Mouse (Mus musculus): ENCODE results near the gene Itprip. TPM values are rescaled to one million over a fixed set of nuclear protein-coding genes. Genes with fewer than 3 reads are reported as not detected.

Itprip gene
- polyA plus RNA-seq, 1 experiment from 2014 or later: 10.4 TPM

GRCm38 (mm10) chr19:47865353-47865947 lies 53.6 kb downstream of the Itprip start, which contains the start of gene Gsto2:
Gene Gsto2, plus strand, starts transcription at chr19:47865534.
- H3K9me3 ChIP-seq (replicated peaks; ENCODE audit: control insufficient read depth, low read length): no peaks in the 10 kb centered on the region
- no peaks in the 10 kb centered on the region for H3K4me1 ChIP-seq (ENCODE audit: control insufficient read depth, insufficient read depth, low read length)
- DNase-seq (ENCODE audit: low spot score) (peak; percentile 98), ATAC-seq (replicated peaks; ENCODE audit: insufficient number of reproducible peaks, low FRiP score, low TSS enrichment, low read depth) (peak; percentile 100)
- peak within 1 kb of the TSS; percentile 43; the same call in 1 of the 2 replicates for H3K27ac ChIP-seq (replicated peaks; ENCODE audit: low read depth, low read length)
- peak within 1 kb of the TSS; percentile 71 for H3K4me2 ChIP-seq (ENCODE audit: low read depth, low read length)
- H3K36me3 ChIP-seq (replicated peaks; ENCODE audit: control insufficient read depth, insufficient read depth, low read depth, low read length): no peaks in the 10 kb centered on the region
- H3K27me3 ChIP-seq (ENCODE audit: control insufficient read depth, insufficient read depth, low read length): no peaks in the 10 kb centered on the region
- under 1% methylated on average over 49 of the region's 49 CpGs for WGBS
- H3K4me3 ChIP-seq (ENCODE audit: low read depth, low read length): peak within 1 kb of the TSS; percentile 52
- peak within 1 kb of the TSS; percentile 85 for H3K9ac ChIP-seq (replicated peaks; ENCODE audit: low read length)

DNA sequence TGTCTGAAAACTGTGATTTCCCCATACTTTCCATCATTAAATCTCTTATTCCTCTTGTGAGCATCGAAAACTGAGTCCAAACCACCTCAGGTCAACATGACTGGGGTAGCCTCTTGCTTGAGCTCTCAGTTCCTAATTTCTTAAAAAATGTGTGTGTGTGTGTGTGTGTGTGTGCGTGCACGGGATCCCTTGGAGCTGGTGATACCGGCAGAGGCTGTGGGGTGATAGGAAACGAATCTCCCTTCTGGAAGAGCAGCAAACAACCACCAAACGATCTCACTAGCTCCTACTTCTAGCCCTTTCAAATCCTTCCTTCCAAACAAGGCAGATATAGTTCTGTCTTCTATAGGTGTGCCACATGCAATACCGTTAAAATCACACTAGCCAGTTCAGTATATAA lies 54.4 kb downstream of the Itprip start:
- WGBS: 85% methylated on average over 7 of the region's 7 CpGs
- peak overlapping the region; percentile 71 for H3K4me2 ChIP-seq (ENCODE audit: low read depth, low read length)
- H3K36me3 ChIP-seq (replicated peaks; ENCODE audit: control insufficient read depth, insufficient read depth, low read depth, low read length): no peaks in the 10 kb centered on the region
- H3K9me3 ChIP-seq (replicated peaks; ENCODE audit: control insufficient read depth, low read length): no peaks in the 10 kb centered on the region
- no peak overlapping the region for H3K27ac ChIP-seq (replicated peaks; ENCODE audit: low read depth, low read length)
- no peak for ATAC-seq (replicated peaks; ENCODE audit: insufficient number of reproducible peaks, low FRiP score, low TSS enrichment, low read depth)
- peak overlapping the region; percentile 52; the same call in 1 of the 2 replicates for H3K4me3 ChIP-seq (ENCODE audit: low read depth, low read length)
- DNase-seq (ENCODE audit: low spot score): no peak
- H3K4me1 ChIP-seq (ENCODE audit: control insufficient read depth, insufficient read depth, low read length): no peaks in the 10 kb centered on the region
- no peaks in the 10 kb centered on the region for H3K27me3 ChIP-seq (ENCODE audit: control insufficient read depth, insufficient read depth, low read length)
- H3K9ac ChIP-seq (replicated peaks; ENCODE audit: low read length): no peak overlapping the region

DNA sequence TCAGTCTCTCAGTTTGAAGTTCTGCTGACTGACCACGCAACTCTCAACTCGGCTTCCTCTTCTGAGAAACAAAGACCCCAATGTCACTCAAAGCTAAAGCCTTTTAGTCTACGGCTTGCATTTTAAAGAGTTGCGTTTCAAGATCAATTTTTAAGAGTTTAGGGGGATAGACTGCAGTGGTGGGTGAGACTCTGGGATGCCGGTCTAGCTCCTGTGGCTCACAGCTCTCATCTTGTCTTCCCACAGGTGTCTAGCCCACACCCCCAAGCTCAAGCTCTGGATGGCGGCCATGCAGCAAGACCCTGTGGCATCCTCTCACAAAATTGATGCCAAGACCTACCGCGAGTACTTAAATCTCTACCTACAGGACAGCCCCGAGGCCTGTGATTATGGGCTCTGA lies 55.0 kb downstream of the Itprip start:
- DNase-seq (ENCODE audit: low spot score) (no peak), ATAC-seq (replicated peaks; ENCODE audit: insufficient number of reproducible peaks, low FRiP score, low TSS enrichment, low read depth) (no peak)
- Histone ChIP-seq H3K9ac (replicated peaks; ENCODE audit: low read length) (no peak overlapping the region), H3K27me3 (ENCODE audit: control insufficient read depth, insufficient read depth, low read length) (no peaks in the 10 kb centered on the region), H3K9me3 (replicated peaks; ENCODE audit: control insufficient read depth, low read length) (no peaks in the 10 kb centered on the region), H3K4me2 (ENCODE audit: low read depth, low read length) (no peak overlapping the region), H3K4me1 (ENCODE audit: control insufficient read depth, insufficient read depth, low read length) (no peaks in the 10 kb centered on the region), H3K27ac (replicated peaks; ENCODE audit: low read depth, low read length) (no peak overlapping the region), H3K4me3 (ENCODE audit: low read depth, low read length) (no peak overlapping the region), H3K36me3 (replicated peaks; ENCODE audit: control insufficient read depth, insufficient read depth, low read depth, low read length) (no peaks in the 10 kb centered on the region)
- 94% methylated on average over 9 of the region's 9 CpGs for WGBS

- Histone ChIP-seq H3K9ac (replicated peaks; ENCODE audit: low read length) (no peak overlapping the region), H3K9me3 (replicated peaks; ENCODE audit: control insufficient read depth, low read length) (no peaks in the 10 kb centered on the region), H3K4me3 (ENCODE audit: low read depth, low read length) (no peak overlapping the region), H3K27me3 (ENCODE audit: control insufficient read depth, insufficient read depth, low read length) (no peaks in the 10 kb centered on the region), H3K4me2 (ENCODE audit: low read depth, low read length) (no peak overlapping the region), H3K27ac (replicated peaks; ENCODE audit: low read depth, low read length) (no peak overlapping the region), H3K36me3 (replicated peaks; ENCODE audit: control insufficient read depth, insufficient read depth, low read depth, low read length) (no peaks in the 10 kb centered on the region; the same call in 1 of the 2 replicates), H3K4me1 (ENCODE audit: control insufficient read depth, insufficient read depth, low read length) (no peaks in the 10 kb centered on the region)
- ATAC-seq (replicated peaks; ENCODE audit: insufficient number of reproducible peaks, low FRiP score, low TSS enrichment, low read depth): no peak
- 93% methylated on average over 3 of the region's 3 CpGs for WGBS
- DNase-seq (ENCODE audit: low spot score): no peak
Observed at GRCm38 (mm10) chr19:47862581-47862980, 56.5 kb downstream of the Itprip start.

GRCm38 (mm10) chr19:47859180-47859579 lies 59.9 kb downstream of the Itprip start:
- H3K4me2 ChIP-seq (ENCODE audit: low read depth, low read length): no peak overlapping the region
- H3K27ac ChIP-seq (replicated peaks; ENCODE audit: low read depth, low read length): no peak overlapping the region
- H3K4me3 ChIP-seq (ENCODE audit: low read depth, low read length): no peak overlapping the region
- WGBS: 91% methylated on average over 8 of the region's 8 CpGs
- no peaks in the 10 kb centered on the region for H3K9me3 ChIP-seq (replicated peaks; ENCODE audit: control insufficient read depth, low read length)
- H3K9ac ChIP-seq (replicated peaks; ENCODE audit: low read length): no peak overlapping the region
- DNase-seq (ENCODE audit: low spot score) (no peak), ATAC-seq (replicated peaks; ENCODE audit: insufficient number of reproducible peaks, low FRiP score, low TSS enrichment, low read depth) (no peak)
- no peaks in the 10 kb centered on the region; the same call in 1 of the 2 replicates for H3K4me1 ChIP-seq (ENCODE audit: control insufficient read depth, insufficient read depth, low read length)
- H3K36me3 ChIP-seq (replicated peaks; ENCODE audit: control insufficient read depth, insufficient read depth, low read depth, low read length): no peaks in the 10 kb centered on the region; the same call in 1 of the 2 replicates
- no peaks in the 10 kb centered on the region for H3K27me3 ChIP-seq (ENCODE audit: control insufficient read depth, insufficient read depth, low read length)

GRCm38 (mm10) chr19:47857957-47858942 lies 60.8 kb downstream of the Itprip start:
- Histone ChIP-seq H3K27ac (replicated peaks; ENCODE audit: low read depth, low read length) (no peak overlapping the region), H3K4me1 (ENCODE audit: control insufficient read depth, insufficient read depth, low read length) (no peaks in the 10 kb centered on the region; the same call in 1 of the 2 replicates), H3K9ac (replicated peaks; ENCODE audit: low read length) (no peak overlapping the region), H3K9me3 (replicated peaks; ENCODE audit: control insufficient read depth, low read length) (no peaks in the 10 kb centered on the region), H3K4me3 (ENCODE audit: low read depth, low read length) (no peak overlapping the region), H3K27me3 (ENCODE audit: control insufficient read depth, insufficient read depth, low read length) (no peaks in the 10 kb centered on the region), H3K4me2 (ENCODE audit: low read depth, low read length) (no peak overlapping the region), H3K36me3 (replicated peaks; ENCODE audit: control insufficient read depth, insufficient read depth, low read depth, low read length) (no peaks in the 10 kb centered on the region; the same call in 1 of the 2 replicates)
- no peak for DNase-seq (ENCODE audit: low spot score)
- no peak for ATAC-seq (replicated peaks; ENCODE audit: insufficient number of reproducible peaks, low FRiP score, low TSS enrichment, low read depth)
- 83% methylated on average over 18 of the region's 18 CpGs for WGBS

DNA sequence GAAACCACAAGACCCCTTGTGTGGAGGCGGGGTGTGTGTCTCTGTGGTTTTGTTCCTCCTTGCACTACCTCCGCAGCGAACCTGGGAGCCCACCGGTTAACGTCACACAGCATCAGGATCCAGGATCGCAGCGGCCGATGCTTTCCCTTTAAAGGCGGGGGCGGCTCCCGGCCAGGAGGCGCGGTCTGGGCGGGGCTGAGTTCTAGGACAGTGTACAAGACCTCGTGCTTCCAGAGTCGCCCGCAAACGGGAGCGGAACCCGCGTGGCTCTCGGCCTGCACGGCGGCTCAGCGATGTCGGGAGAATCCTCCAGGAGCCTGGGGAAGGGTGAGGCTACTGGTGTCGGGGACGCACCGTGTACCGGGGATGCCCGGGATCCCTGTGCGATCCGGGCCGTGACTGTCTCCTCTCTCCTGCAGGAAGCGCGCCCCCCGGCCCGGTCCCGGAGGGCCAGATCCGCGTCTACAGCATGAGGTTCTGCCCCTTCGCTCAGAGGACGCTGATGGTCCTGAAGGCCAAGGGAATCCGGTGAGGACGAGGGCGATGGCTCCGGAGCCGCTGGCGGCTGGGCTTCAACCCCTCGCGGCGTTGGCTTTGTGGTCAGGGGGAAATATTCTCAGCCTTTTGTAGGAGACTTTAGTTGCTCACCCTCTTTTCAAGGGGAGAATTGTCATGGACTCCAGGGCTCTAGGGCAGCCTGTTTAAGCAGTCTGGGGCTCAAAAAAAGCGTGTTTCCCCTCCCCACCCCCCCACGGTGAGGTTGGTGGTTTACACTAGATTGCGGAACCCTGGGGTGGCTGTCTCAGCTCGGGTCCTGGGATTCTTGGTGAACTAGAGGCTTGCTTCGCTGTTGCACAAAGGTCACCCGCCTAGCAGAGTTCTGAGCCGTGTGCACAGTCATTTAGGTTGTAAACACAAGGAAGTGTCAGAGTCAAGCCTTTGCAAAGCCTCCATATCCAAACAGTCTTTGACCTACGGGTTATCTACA lies 64.0 kb downstream of the Itprip start, which contains the start of gene Gsto1:
Gsto1 (plus strand) TSS at position 175 of the 988 bp plus-strand sequence.
- under 1% methylated on average over 59 of the region's 60 CpGs for WGBS
- peak within 1 kb of the TSS; percentile 85 for H3K27ac ChIP-seq (replicated peaks; ENCODE audit: low read depth, low read length)
- peak; percentile 94 for ATAC-seq (replicated peaks; ENCODE audit: insufficient number of reproducible peaks, low FRiP score, low TSS enrichment, low read depth)

More for the DNA sequence above, 64.0 kb downstream of the Itprip start, which contains the start of gene Gsto1:
- peak within 1 kb of the TSS; percentile 93 for H3K4me2 ChIP-seq (ENCODE audit: low read depth, low read length)
- DNase-seq (ENCODE audit: low spot score): peak; percentile 94
- peak within 1 kb of the TSS; percentile 72 for H3K4me3 ChIP-seq (ENCODE audit: low read depth, low read length)
- H3K9ac ChIP-seq (replicated peaks; ENCODE audit: low read length): peak within 1 kb of the TSS; percentile 81
- no peaks in the 10 kb centered on the region for H3K27me3 ChIP-seq (ENCODE audit: control insufficient read depth, insufficient read depth, low read length)
- H3K36me3 ChIP-seq (replicated peaks; ENCODE audit: control insufficient read depth, insufficient read depth, low read depth, low read length): no peaks in the 10 kb centered on the region; the same call in 1 of the 2 replicates
- no peaks in the 10 kb centered on the region; the same call in 1 of the 2 replicates for H3K4me1 ChIP-seq (ENCODE audit: control insufficient read depth, insufficient read depth, low read length)
- no peaks in the 10 kb centered on the region for H3K9me3 ChIP-seq (replicated peaks; ENCODE audit: control insufficient read depth, low read length)
